Mouse (Mus musculus) intestine, postnatal 0 days (tissue): ENCODE data around the gene Arsj. TPM values are rescaled to one million over a fixed set of nuclear protein-coding genes. Genes with fewer than 3 reads are reported as not detected.

Experiments
- ATAC-seq: fragments of 200-750 bp; cut with Nextera tagmentation; 2 replicates; pipeline ENCODE4 v1.8.0; 2017; ENCODE audit warnings: mild to moderate bottlenecking, moderate TSS enrichment, moderate library complexity
- H3K27ac ChIP-seq: fragments of 300-500 bp; sonication (generic); 2 replicates; pipeline ENCODE4 v1.5.1; 2014; ENCODE audit warnings: mild to moderate bottlenecking, low read depth, low read length, moderate library complexity
- H3K27me3 ChIP-seq: fragments of 300-500 bp; sonication (generic); replicated peaks from 2 replicates; pipeline ENCODE4 v1.6.1; 2014; ENCODE audit warnings: low read length, mixed read lengths; ENCODE audit not compliant: control insufficient read depth, insufficient read depth
- H3K36me3 ChIP-seq: fragments of 300-500 bp; sonication (generic); 2 replicates; pipeline ENCODE4 v1.6.1; 2014; ENCODE audit warnings: mild to moderate bottlenecking, moderate library complexity; ENCODE audit not compliant: control insufficient read depth, insufficient read depth
- H3K4me1 ChIP-seq: fragments of 300-500 bp; sonication (generic); replicated peaks from 2 replicates; pipeline ENCODE4 v1.6.1; 2014; ENCODE audit warnings: antibody characterized with exemption, low read length, mixed read lengths; ENCODE audit not compliant: control insufficient read depth, insufficient read depth
- H3K4me2 ChIP-seq: fragments of 300-500 bp; sonication (generic); replicated peaks from 2 replicates; pipeline ENCODE4 v1.6.1; 2014; ENCODE audit warnings: low read depth, mild to moderate bottlenecking, moderate library complexity
- H3K4me3 ChIP-seq: fragments of 300-500 bp; sonication (generic); 2 replicates; pipeline ENCODE4 v1.5.1; 2014; ENCODE audit warnings: low read depth, low read length
- H3K9ac ChIP-seq: fragments of 300-500 bp; sonication (generic); 2 replicates; pipeline ENCODE4 v1.6.1; 2014; ENCODE audit warnings: mild to moderate bottlenecking, low read depth, low read length
- H3K9me3 ChIP-seq: fragments of 300-500 bp; sonication (generic); 2 replicates; pipeline ENCODE4 v1.6.1; 2016; ENCODE audit warnings: mixed run types; ENCODE audit not compliant: control insufficient read depth
- CTCF ChIP-seq: sonication (generic); IDR thresholded peaks from 2 replicates; pipeline ENCODE4 v1.5.1; 2016; ENCODE audit warnings: low read depth, mild to moderate bottlenecking, control low read depth, antibody characterized with exemption, moderate library complexity
- WGBS: fragments of 180-500 bp; shearing (Covaris S2); extraction: QIAGEN DNeasy Blood & Tissue Kit; methylation state at CpG from one replicate; pipeline ENCODE4 v1.1.7; 2014; 5-methylcytosine and 5-hydroxymethylcytosine counted together
- polyA plus RNA-seq: library from polyadenylated mRNA; unstranded; fragments of >200 nt; fragmentation: Nextera tagmentation; extraction: Ambion mirVana; gene quantifications from 2 replicates; pipeline ENCODE4 v1.2.1, GENCODE M21; 2015

Gene Arsj
- polyA plus RNA-seq, 1 experiment from 2014 or later, result 0.68 TPM

GRCm38 (mm10) chr3:126397451-126397850 is 34.0 kb downstream of the Arsj start:
- WGBS, result 67% methylated on average over 2 of the region's 2 CpGs
- no peak for TF ChIP-seq CTCF

GRCm38 (mm10) chr3:126397985-126398630 is 34.6 kb downstream of the Arsj start:
- no peak for TF ChIP-seq CTCF
- H3K36me3 ChIP-seq, result no peaks in the 10 kb centered on the region
- 64% methylated on average over 7 of the region's 7 CpGs for WGBS
- no peak overlapping the region for H3K4me2 ChIP-seq
- no peak overlapping the region for H3K9ac ChIP-seq
- ATAC-seq, result no peak
- no peak overlapping the region for H3K4me3 ChIP-seq
- H3K4me1 ChIP-seq, result no peaks in the 10 kb centered on the region
- H3K27me3 ChIP-seq, result no peaks in the 10 kb centered on the region
- H3K27ac ChIP-seq, result no peak overlapping the region
- H3K9me3 ChIP-seq, result no peaks in the 10 kb centered on the region

More at GRCm38 (mm10) chr3:126397451-126397850, 34.0 kb downstream of the Arsj start:
- Histone ChIP-seq H3K27me3 (no peaks in the 10 kb centered on the region), H3K4me1 (no peaks in the 10 kb centered on the region), H3K9me3 (no peaks in the 10 kb centered on the region), H3K27ac (no peak overlapping the region), H3K4me2 (no peak overlapping the region), H3K36me3 (no peaks in the 10 kb centered on the region), H3K9ac (no peak overlapping the region), H3K4me3 (no peak overlapping the region)
- no peak for ATAC-seq

DNA sequence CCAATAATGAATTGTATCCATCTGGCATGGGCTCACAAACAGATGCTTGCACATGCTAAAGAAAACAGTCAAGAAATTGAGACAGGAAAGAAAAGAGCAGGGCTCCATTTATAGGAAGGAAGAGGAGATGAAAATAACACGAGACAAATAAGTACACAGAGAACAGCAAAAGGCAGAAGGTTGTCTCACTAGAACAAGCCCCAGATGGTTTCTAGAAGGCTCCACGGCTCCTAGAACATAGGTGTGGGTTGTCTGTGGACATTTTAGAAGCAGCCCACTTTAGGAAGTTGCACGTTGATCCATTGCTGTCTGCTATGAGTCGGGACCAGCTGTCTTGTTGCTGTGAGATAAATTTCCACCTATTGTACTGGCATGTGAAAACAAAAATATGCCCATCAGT is 37.2 kb downstream of the Arsj start:
- no peaks in the 10 kb centered on the region for H3K27me3 ChIP-seq
- H3K4me2 ChIP-seq, result no peak overlapping the region
- ATAC-seq, result no peak
- no peak overlapping the region for H3K27ac ChIP-seq
- no peaks in the 10 kb centered on the region for H3K36me3 ChIP-seq
- no peaks in the 10 kb centered on the region for H3K9me3 ChIP-seq
- TF ChIP-seq CTCF, result no peak
- H3K4me3 ChIP-seq, result no peak overlapping the region
- H3K4me1 ChIP-seq, result no peaks in the 10 kb centered on the region
- 65% methylated on average over 4 of the region's 4 CpGs for WGBS
- no peak overlapping the region for H3K9ac ChIP-seq

DNA sequence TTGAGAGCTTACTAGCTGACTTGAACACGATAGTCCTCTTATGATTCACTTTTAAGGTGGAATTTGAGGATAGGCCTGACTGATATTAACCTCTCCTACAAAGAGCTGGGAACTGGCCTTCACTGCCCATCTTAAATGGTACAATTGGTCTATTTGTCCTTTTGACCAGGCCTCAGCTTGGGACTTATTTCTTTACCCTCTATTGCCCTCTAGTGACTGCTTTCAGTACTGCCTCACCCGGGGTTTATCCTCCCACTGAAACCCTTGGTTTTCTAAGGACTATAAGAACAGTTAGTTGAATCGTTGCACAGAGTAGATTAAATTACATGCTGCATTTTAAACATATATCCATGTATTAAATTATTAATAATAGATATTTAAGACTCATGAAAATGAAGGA is 39.4 kb downstream of the Arsj start:
- Histone ChIP-seq H3K27ac (no peak overlapping the region), H3K27me3 (no peaks in the 10 kb centered on the region), H3K4me1 (no peaks in the 10 kb centered on the region), H3K4me2 (no peak overlapping the region), H3K4me3 (no peak overlapping the region), H3K9ac (no peak overlapping the region), H3K9me3 (no peaks in the 10 kb centered on the region), H3K36me3 (no peaks in the 10 kb centered on the region)
- peak; percentile 86 for TF ChIP-seq CTCF
- no peak for ATAC-seq
- 28% methylated on average over 3 of the region's 3 CpGs for WGBS

- ATAC-seq, result no peak
Observed at GRCm38 (mm10) chr3:126404199-126404598, 40.7 kb downstream of the Arsj start.

GRCm38 (mm10) chr3:126430524-126431064 is 67.1 kb downstream of the Arsj start:
- Histone ChIP-seq H3K27ac (no peak overlapping the region), H3K27me3 (no peaks in the 10 kb centered on the region), H3K9ac (no peak overlapping the region), H3K36me3 (no peaks in the 10 kb centered on the region), H3K4me3 (no peak overlapping the region), H3K9me3 (no peaks in the 10 kb centered on the region), H3K4me1 (no peaks in the 10 kb centered on the region), H3K4me2 (no peak overlapping the region)
- ATAC-seq, result no peak
- no peak for TF ChIP-seq CTCF
- WGBS, result 78% methylated on average over 3 of the region's 3 CpGs

More at GRCm38 (mm10) chr3:126404199-126404598, 40.7 kb downstream of the Arsj start:
- no peaks in the 10 kb centered on the region for H3K27me3 ChIP-seq
- H3K4me3 ChIP-seq, result no peak overlapping the region
- H3K4me1 ChIP-seq, result no peaks in the 10 kb centered on the region
- H3K36me3 ChIP-seq, result no peaks in the 10 kb centered on the region
- WGBS, result 86% methylated on average over 2 of the region's 2 CpGs
- no peak overlapping the region for H3K4me2 ChIP-seq
- TF ChIP-seq CTCF, result no peak
- no peak overlapping the region for H3K9ac ChIP-seq
- no peaks in the 10 kb centered on the region for H3K9me3 ChIP-seq
- no peak overlapping the region for H3K27ac ChIP-seq
